Mouse (Mus musculus) hindbrain, postnatal 0 days (tissue): ENCODE measurements at regions not wholly inside any gene's neighbourhood (a gene's known extent, or its start where the extent isn't known, plus 50 kb on each side); places are given as distances from the start of the nearest gene placed in this dataset.
A peak's percentile ranks its signal among the peaks of the same experiment; 100 is the strongest.

ENCODE experiments used
- ATAC-seq: fragments of 200-750 bp; cut with Nextera tagmentation; 2 replicates; pipeline ENCODE4 v1.8.0; 2017; ENCODE audit warnings: mild to moderate bottlenecking, moderate TSS enrichment, moderate library complexity
- DNase-seq: peaks from one replicate; pipeline ENCODE4 v3.0.0-alpha.2; 2015; ENCODE audit warnings: low spot score
- H3K27ac ChIP-seq: fragments of 300-500 bp; sonication (generic); 2 replicates; pipeline ENCODE4 v1.5.1; 2014; ENCODE audit warnings: mild to moderate bottlenecking
- H3K27me3 ChIP-seq: fragments of 300-500 bp; sonication (generic); 2 replicates; pipeline ENCODE4 v1.6.1; 2014; ENCODE audit warnings: low read length, mixed read lengths; ENCODE audit not compliant: insufficient read depth
- H3K36me3 ChIP-seq: fragments of 300-500 bp; sonication (generic); 2 replicates; pipeline ENCODE4 v1.6.1; 2014; ENCODE audit warnings: low read length, mixed read lengths; ENCODE audit not compliant: insufficient read depth
- H3K4me1 ChIP-seq: fragments of 300-500 bp; sonication (generic); 2 replicates; pipeline ENCODE4 v1.6.1; 2014; ENCODE audit warnings: antibody characterized with exemption, low read length, mixed read lengths; ENCODE audit not compliant: insufficient read depth
- H3K4me2 ChIP-seq: fragments of 300-500 bp; sonication (generic); 2 replicates; pipeline ENCODE4 v1.6.1; 2014; ENCODE audit warnings: low read depth, mild to moderate bottlenecking, low read length, moderate library complexity, mixed read lengths
- H3K4me3 ChIP-seq: fragments of 300-500 bp; sonication (generic); 2 replicates; pipeline ENCODE4 v1.5.1; 2014; ENCODE audit warnings: low read length
- H3K9ac ChIP-seq: fragments of 300-500 bp; sonication (generic); replicated peaks from 2 replicates; pipeline ENCODE4 v1.6.1; 2014; ENCODE audit warnings: mild to moderate bottlenecking, low read length, moderate library complexity, mixed read lengths
- H3K9me3 ChIP-seq: fragments of 300-500 bp; sonication (generic); 2 replicates; pipeline ENCODE4 v1.6.1; 2016; ENCODE audit warnings: low read length, mixed read lengths
- CTCF ChIP-seq: IDR thresholded peaks from 2 replicates; pipeline ENCODE4 v1.5.1; 2016; ENCODE audit warnings: antibody characterized with exemption, control low read depth, low read depth
- WGBS: fragments of 180-500 bp; shearing (Covaris S2); extraction: QIAGEN DNeasy Blood & Tissue Kit; methylation state at CpG from one replicate; pipeline ENCODE4 v1.1.7; 2014; 5-methylcytosine and 5-hydroxymethylcytosine counted together

GRCm38 (mm10) chr1:88995945-88996344 lies 74.3 kb upstream of the Sh3bp4 start:
- no peak for TF ChIP-seq CTCF
- no peak for ATAC-seq
- no peak overlapping the region for H3K9ac ChIP-seq

GRCm38 (mm10) chr1:88996657-88997056 lies 73.6 kb upstream of the Sh3bp4 start:
- H3K4me2 ChIP-seq: no peak overlapping the region
- no peaks in the 10 kb centered on the region for H3K36me3 ChIP-seq
- ATAC-seq (no peak), DNase-seq (peak; percentile 29)
- H3K4me1 ChIP-seq: peaks cover 10% of the 10 kb centered on the region; the same call in 1 of the 2 replicates
- H3K27ac ChIP-seq: no peak overlapping the region
- WGBS: 49% methylated on average over 7 of the region's 7 CpGs
- no peaks in the 10 kb centered on the region for H3K27me3 ChIP-seq
- H3K9ac ChIP-seq: no peak overlapping the region
- no peak for TF ChIP-seq CTCF
- H3K9me3 ChIP-seq: no peaks in the 10 kb centered on the region
- H3K4me3 ChIP-seq: no peak overlapping the region

More at GRCm38 (mm10) chr1:88995945-88996344, 74.3 kb upstream of the Sh3bp4 start:
- no peak overlapping the region for H3K4me3 ChIP-seq
- peak; percentile 39 for DNase-seq
- H3K4me2 ChIP-seq: no peak overlapping the region
- H3K4me1 ChIP-seq: peaks cover 10% of the 10 kb centered on the region; the same call in 1 of the 2 replicates
- 23% methylated on average over 8 of the region's 8 CpGs for WGBS
- H3K27ac ChIP-seq: no peak overlapping the region; the same call in 1 of the 2 replicates
- H3K36me3 ChIP-seq: no peaks in the 10 kb centered on the region
- H3K9me3 ChIP-seq: no peaks in the 10 kb centered on the region
- no peaks in the 10 kb centered on the region for H3K27me3 ChIP-seq

GRCm38 (mm10) chr1:88997847-88998246 lies 72.4 kb upstream of the Sh3bp4 start:
- DNase-seq (no peak), ATAC-seq (no peak)
- H3K27ac ChIP-seq: no peak overlapping the region
- 74% methylated on average over 12 of the region's 12 CpGs for WGBS
- H3K4me2 ChIP-seq: no peak overlapping the region
- no peaks in the 10 kb centered on the region for H3K36me3 ChIP-seq
- H3K9me3 ChIP-seq: no peaks in the 10 kb centered on the region
- no peaks in the 10 kb centered on the region for H3K27me3 ChIP-seq
- H3K9ac ChIP-seq: no peak overlapping the region
- peaks cover 10% of the 10 kb centered on the region; the same call in 1 of the 2 replicates for H3K4me1 ChIP-seq
- no peak for TF ChIP-seq CTCF
- no peak overlapping the region for H3K4me3 ChIP-seq

GRCm38 (mm10) chr1:89002326-89002725 lies 67.9 kb upstream of the Sh3bp4 start:
- Histone ChIP-seq H3K4me1 (no peaks in the 10 kb centered on the region), H3K9me3 (no peaks in the 10 kb centered on the region), H3K4me3 (no peak overlapping the region), H3K9ac (no peak overlapping the region), H3K4me2 (no peak overlapping the region), H3K27me3 (no peaks in the 10 kb centered on the region), H3K36me3 (no peaks in the 10 kb centered on the region), H3K27ac (no peak overlapping the region)
- no peak for ATAC-seq
- WGBS: 80% methylated on average over 3 of the region's 3 CpGs
- DNase-seq: no peak
- no peak for TF ChIP-seq CTCF

- DNase-seq: peak; percentile 28
- no peak overlapping the region for H3K4me2 ChIP-seq
- H3K27ac ChIP-seq: no peak overlapping the region
- H3K9ac ChIP-seq: no peak overlapping the region
- no peak for ATAC-seq
- H3K4me3 ChIP-seq: no peak overlapping the region
- no peaks in the 10 kb centered on the region for H3K36me3 ChIP-seq
- TF ChIP-seq CTCF: no peak
- H3K4me1 ChIP-seq: no peaks in the 10 kb centered on the region
- no peaks in the 10 kb centered on the region for H3K9me3 ChIP-seq
- 36% methylated on average over 2 of the region's 2 CpGs for WGBS
- no peaks in the 10 kb centered on the region for H3K27me3 ChIP-seq
These were observed 66.5 kb upstream of the Sh3bp4 start for GRCm38 (mm10) chr1:89003752-89004151.

GRCm38 (mm10) chr1:89007476-89007875 lies 62.7 kb upstream of the Sh3bp4 start:
- no peak for DNase-seq
- TF ChIP-seq CTCF: no peak
- 79% methylated on average over 7 of the region's 7 CpGs for WGBS
- Histone ChIP-seq H3K36me3 (no peaks in the 10 kb centered on the region), H3K4me1 (no peaks in the 10 kb centered on the region), H3K9ac (no peak overlapping the region), H3K27me3 (no peaks in the 10 kb centered on the region), H3K27ac (no peak overlapping the region), H3K9me3 (no peaks in the 10 kb centered on the region), H3K4me2 (no peak overlapping the region), H3K4me3 (no peak overlapping the region)
- no peak for ATAC-seq

- DNase-seq (no peak), ATAC-seq (no peak)
- Histone ChIP-seq H3K9ac (no peak overlapping the region), H3K4me1 (no peaks in the 10 kb centered on the region), H3K9me3 (no peaks in the 10 kb centered on the region), H3K4me3 (no peak overlapping the region), H3K27me3 (no peaks in the 10 kb centered on the region), H3K4me2 (no peak overlapping the region), H3K36me3 (no peaks in the 10 kb centered on the region), H3K27ac (no peak overlapping the region)
- 79% methylated on average over 2 of the region's 2 CpGs for WGBS
- TF ChIP-seq CTCF: no peak
These were observed 60.0 kb upstream of the Sh3bp4 start for GRCm38 (mm10) chr1:89010170-89010569.
